Mouse (Mus musculus): Measurements from ENCODE around the gene Cer1.

GRCm38 (mm10) chr4:82879152-82879551, 5.8 kb downstream of the Cer1 start:
- TF ChIP-seq CTCF (IDR thresholded peaks at IDR 0.05; ENCODE audit: control insufficient read depth, insufficient read depth, insufficient replicate concordance, low read depth, low read length) (no peak), POLR2A (IDR thresholded peaks at IDR 0.05; ENCODE audit: control insufficient read depth, low read depth, low read length) (no peak)
